Mouse (Mus musculus): ENCODE data around the gene Hnrnpa3. TPM values are rescaled to one million over a fixed set of nuclear protein-coding genes. Genes with fewer than 3 reads are reported as not detected.

Gene Hnrnpa3
- polyA plus RNA-seq, 1 experiment from 2014 or later, result 260 TPM

GRCm38 (mm10) chr2:75661106-75661505 lies 2.0 kb downstream of the Hnrnpa3 start:
- no peak for ATAC-seq (ENCODE audit: insufficient read depth, low FRiP score)
- peaks cover 12% of the 10 kb centered on the region for H3K36me3 ChIP-seq (ENCODE audit: control insufficient read depth, insufficient read depth, low read length)
- H3K27ac ChIP-seq (ENCODE audit: low read length), result no peak overlapping the region
- H3K9me3 ChIP-seq (replicated peaks; ENCODE audit: control insufficient read depth, low read length), result no peaks in the 10 kb centered on the region
- H3K4me2 ChIP-seq (ENCODE audit: low read depth, low read length), result peak overlapping the region; percentile 90
- H3K9ac ChIP-seq (ENCODE audit: low read length), result peak overlapping the region; percentile 100
- peak overlapping the region; percentile 75 for H3K4me3 ChIP-seq (replicated peaks; ENCODE audit: low read length)
- H3K27me3 ChIP-seq (ENCODE audit: control insufficient read depth, insufficient read depth, low read length), result no peaks in the 10 kb centered on the region
- WGBS, result 11% methylated on average over 2 of the region's 2 CpGs
- peaks cover 13% of the 10 kb centered on the region; the same call in 1 of the 2 replicates for H3K4me1 ChIP-seq (ENCODE audit: control insufficient read depth, insufficient read depth, low read length)

GRCm38 (mm10) chr2:75669491-75670445 lies 10.7 kb downstream of the Hnrnpa3 start:
- no peaks in the 10 kb centered on the region for H3K36me3 ChIP-seq (ENCODE audit: control insufficient read depth, insufficient read depth, low read length)
- H3K4me3 ChIP-seq (replicated peaks; ENCODE audit: low read length), result no peak overlapping the region
- no peaks in the 10 kb centered on the region for H3K9me3 ChIP-seq (replicated peaks; ENCODE audit: control insufficient read depth, low read length)
- no peak overlapping the region for H3K4me2 ChIP-seq (ENCODE audit: low read depth, low read length)
- ATAC-seq (ENCODE audit: insufficient read depth, low FRiP score), result 0 out of 2 replicates have a peak, but pooled peaks have one; percentile 30
- no peak overlapping the region for H3K9ac ChIP-seq (ENCODE audit: low read length)
- no peak overlapping the region for H3K27ac ChIP-seq (ENCODE audit: low read length)
- H3K27me3 ChIP-seq (ENCODE audit: control insufficient read depth, insufficient read depth, low read length), result no peaks in the 10 kb centered on the region
- no peaks in the 10 kb centered on the region for H3K4me1 ChIP-seq (ENCODE audit: control insufficient read depth, insufficient read depth, low read length)
- 39% methylated on average over 14 of the region's 14 CpGs for WGBS

DNA sequence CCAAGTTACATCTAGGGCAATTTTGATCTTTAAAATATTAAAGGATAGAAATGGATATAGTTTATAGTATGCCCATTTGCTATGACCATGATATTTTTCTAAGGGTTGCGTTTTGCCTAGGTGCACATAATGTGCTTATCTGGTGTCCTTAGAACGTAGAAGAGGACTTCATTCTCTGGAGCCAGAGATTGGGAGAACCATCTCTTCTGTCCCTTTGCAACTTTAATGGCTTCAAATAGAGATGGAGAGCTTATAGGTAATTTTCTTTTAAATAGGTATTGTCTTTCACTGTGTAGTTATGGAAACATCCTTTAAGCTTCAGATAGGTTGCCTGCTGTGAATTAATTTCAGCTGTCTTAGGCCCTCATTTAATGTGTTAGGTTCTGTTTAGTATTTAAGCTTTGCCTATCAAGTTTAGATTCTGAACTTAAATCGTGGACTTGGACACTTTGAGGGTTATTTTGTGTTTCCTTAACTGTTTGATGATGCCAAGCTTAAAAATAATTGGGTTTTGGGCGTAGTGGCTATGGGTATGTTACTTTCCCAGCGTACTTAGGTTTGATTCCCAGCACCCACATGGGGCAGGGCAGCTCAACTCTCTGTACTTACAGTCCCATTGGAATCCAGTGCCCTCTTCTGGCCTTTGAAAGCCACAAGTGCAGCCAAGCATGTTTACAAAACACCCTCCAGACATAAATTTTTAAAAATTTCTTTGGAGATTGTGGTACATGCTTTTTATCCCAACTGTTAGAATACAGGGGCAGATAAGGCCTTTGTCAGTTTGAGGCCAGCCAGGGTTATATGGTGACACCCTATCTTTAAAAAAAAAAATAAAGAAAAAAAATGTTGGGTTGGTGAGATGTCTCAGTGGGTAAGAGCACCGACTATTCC lies 11.6 kb downstream of the Hnrnpa3 start:
- Histone ChIP-seq H3K4me3 (replicated peaks; ENCODE audit: low read length) (no peak overlapping the region), H3K27me3 (ENCODE audit: control insufficient read depth, insufficient read depth, low read length) (no peaks in the 10 kb centered on the region), H3K4me1 (ENCODE audit: control insufficient read depth, insufficient read depth, low read length) (no peaks in the 10 kb centered on the region), H3K36me3 (ENCODE audit: control insufficient read depth, insufficient read depth, low read length) (no peaks in the 10 kb centered on the region), H3K9me3 (replicated peaks; ENCODE audit: control insufficient read depth, low read length) (no peaks in the 10 kb centered on the region), H3K27ac (ENCODE audit: low read length) (no peak overlapping the region), H3K9ac (ENCODE audit: low read length) (no peak overlapping the region), H3K4me2 (ENCODE audit: low read depth, low read length) (no peak overlapping the region)
- ATAC-seq (ENCODE audit: insufficient read depth, low FRiP score), result no peak
- 75% methylated on average over 6 of the region's 6 CpGs for WGBS

GRCm38 (mm10) chr2:75671337-75671660 lies 12.2 kb downstream of the Hnrnpa3 start:
- H3K27ac ChIP-seq (ENCODE audit: low read length), result no peak overlapping the region
- H3K9me3 ChIP-seq (replicated peaks; ENCODE audit: control insufficient read depth, low read length), result no peaks in the 10 kb centered on the region
- no peak for ATAC-seq (ENCODE audit: insufficient read depth, low FRiP score)
- no peaks in the 10 kb centered on the region for H3K27me3 ChIP-seq (ENCODE audit: control insufficient read depth, insufficient read depth, low read length)
- 73% methylated on average over 2 of the region's 2 CpGs for WGBS
- no peak overlapping the region for H3K4me2 ChIP-seq (ENCODE audit: low read depth, low read length)
- H3K4me3 ChIP-seq (replicated peaks; ENCODE audit: low read length), result no peak overlapping the region
- H3K9ac ChIP-seq (ENCODE audit: low read length), result no peak overlapping the region
- peaks cover 6% of the 10 kb centered on the region for H3K36me3 ChIP-seq (ENCODE audit: control insufficient read depth, insufficient read depth, low read length)
- H3K4me1 ChIP-seq (ENCODE audit: control insufficient read depth, insufficient read depth, low read length), result no peaks in the 10 kb centered on the region

DNA sequence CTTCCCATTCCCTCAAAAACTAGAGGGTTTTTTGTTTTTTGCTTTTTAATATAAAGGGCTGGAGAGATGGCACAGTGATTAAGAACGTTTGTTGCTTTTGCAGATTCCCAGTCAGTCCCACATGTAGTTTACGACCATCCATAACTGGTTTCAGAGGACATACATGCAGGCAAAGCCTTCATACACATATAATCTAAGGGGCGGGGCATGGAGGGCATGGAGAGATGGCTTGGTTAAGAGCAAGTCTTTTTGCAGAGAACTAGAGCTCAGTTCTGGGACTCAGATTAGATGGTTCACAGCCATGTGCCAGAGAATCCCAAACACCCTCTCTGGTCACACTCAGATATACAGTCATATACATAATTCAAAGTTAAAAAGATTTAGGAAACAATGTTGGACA lies 13.5 kb downstream of the Hnrnpa3 start:
- Histone ChIP-seq H3K27ac (ENCODE audit: low read length) (no peak overlapping the region), H3K36me3 (ENCODE audit: control insufficient read depth, insufficient read depth, low read length) (peaks cover 16% of the 10 kb centered on the region), H3K4me3 (replicated peaks; ENCODE audit: low read length) (no peak overlapping the region), H3K9ac (ENCODE audit: low read length) (no peak overlapping the region), H3K4me1 (ENCODE audit: control insufficient read depth, insufficient read depth, low read length) (no peaks in the 10 kb centered on the region), H3K4me2 (ENCODE audit: low read depth, low read length) (no peak overlapping the region), H3K27me3 (ENCODE audit: control insufficient read depth, insufficient read depth, low read length) (no peaks in the 10 kb centered on the region), H3K9me3 (replicated peaks; ENCODE audit: control insufficient read depth, low read length) (no peaks in the 10 kb centered on the region)
- WGBS, result 71% methylated on average over 3 of the region's 3 CpGs
- ATAC-seq (ENCODE audit: insufficient read depth, low FRiP score), result no peak

GRCm38 (mm10) chr2:75676567-75676966 lies 17.5 kb downstream of the Hnrnpa3 start:
- peaks cover 3% of the 10 kb centered on the region; the same call in 1 of the 2 replicates for H3K4me1 ChIP-seq (ENCODE audit: control insufficient read depth, insufficient read depth, low read length)
- no peaks in the 10 kb centered on the region for H3K9me3 ChIP-seq (replicated peaks; ENCODE audit: control insufficient read depth, low read length)
- no peaks in the 10 kb centered on the region for H3K27me3 ChIP-seq (ENCODE audit: control insufficient read depth, insufficient read depth, low read length)
- no peak overlapping the region for H3K9ac ChIP-seq (ENCODE audit: low read length)
- H3K4me3 ChIP-seq (replicated peaks; ENCODE audit: low read length), result no peak overlapping the region
- no peak for ATAC-seq (ENCODE audit: insufficient read depth, low FRiP score)
- no peak overlapping the region for H3K4me2 ChIP-seq (ENCODE audit: low read depth, low read length)
- H3K27ac ChIP-seq (ENCODE audit: low read length), result no peak overlapping the region
- 89% methylated on average over 14 of the region's 14 CpGs for WGBS
- H3K36me3 ChIP-seq (ENCODE audit: control insufficient read depth, insufficient read depth, low read length), result peaks cover 17% of the 10 kb centered on the region

DNA sequence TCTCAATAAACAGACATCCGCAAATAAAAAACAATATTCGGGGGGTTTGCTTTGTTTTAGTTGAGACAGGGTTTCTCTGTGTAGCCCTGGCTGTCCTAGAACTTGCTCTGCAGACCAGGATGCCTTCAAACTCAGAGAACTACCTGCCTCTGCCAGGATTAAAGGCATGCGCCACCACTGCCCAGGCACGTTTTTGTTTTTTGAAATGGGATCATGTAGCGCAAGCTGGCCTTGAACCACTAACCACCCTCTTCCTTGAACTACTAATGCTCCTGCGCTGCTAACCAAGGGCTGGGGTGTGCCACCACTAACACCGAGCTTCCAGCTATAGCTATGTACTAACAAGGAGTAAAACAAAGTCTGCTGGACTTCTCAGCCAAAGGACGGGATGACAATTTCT lies 20.9 kb downstream of the Hnrnpa3 start:
- Histone ChIP-seq H3K4me1 (ENCODE audit: control insufficient read depth, insufficient read depth, low read length) (peaks cover 19% of the 10 kb centered on the region), H3K27me3 (ENCODE audit: control insufficient read depth, insufficient read depth, low read length) (no peaks in the 10 kb centered on the region), H3K4me2 (ENCODE audit: low read depth, low read length) (no peak overlapping the region), H3K36me3 (ENCODE audit: control insufficient read depth, insufficient read depth, low read length) (peaks cover 17% of the 10 kb centered on the region), H3K9ac (ENCODE audit: low read length) (no peak overlapping the region), H3K4me3 (replicated peaks; ENCODE audit: low read length) (no peak overlapping the region), H3K27ac (ENCODE audit: low read length) (no peak overlapping the region), H3K9me3 (replicated peaks; ENCODE audit: control insufficient read depth, low read length) (no peaks in the 10 kb centered on the region)
- WGBS, result 87% methylated on average over 8 of the region's 8 CpGs
- ATAC-seq (ENCODE audit: insufficient read depth, low FRiP score), result no peak

GRCm38 (mm10) chr2:75681439-75681838 lies 22.4 kb downstream of the Hnrnpa3 start:
- ATAC-seq (ENCODE audit: insufficient read depth, low FRiP score), result no peak
- Histone ChIP-seq H3K9ac (ENCODE audit: low read length) (no peak overlapping the region; the same call in 1 of the 2 replicates), H3K4me1 (ENCODE audit: control insufficient read depth, insufficient read depth, low read length) (peaks cover 25% of the 10 kb centered on the region)

More at GRCm38 (mm10) chr2:75681439-75681838, 22.4 kb downstream of the Hnrnpa3 start:
- 37% methylated on average over 7 of the region's 7 CpGs for WGBS
- Histone ChIP-seq H3K27ac (ENCODE audit: low read length) (no peak overlapping the region), H3K4me3 (replicated peaks; ENCODE audit: low read length) (no peak overlapping the region), H3K36me3 (ENCODE audit: control insufficient read depth, insufficient read depth, low read length) (peaks cover 10% of the 10 kb centered on the region), H3K9me3 (replicated peaks; ENCODE audit: control insufficient read depth, low read length) (no peaks in the 10 kb centered on the region), H3K4me2 (ENCODE audit: low read depth, low read length) (no peak overlapping the region), H3K27me3 (ENCODE audit: control insufficient read depth, insufficient read depth, low read length) (no peaks in the 10 kb centered on the region)

Measured in stomach, embryonic 16.5 days (tissue).